Mouse (Mus musculus): ENCODE results near the gene Pgbd5.
"Not testable (repeated sequence)": the region's sequence is repeated elsewhere in the genome, so short reads cannot be mapped to it uniquely, and the experiment has no call there.

Gene Pgbd5

DNA sequence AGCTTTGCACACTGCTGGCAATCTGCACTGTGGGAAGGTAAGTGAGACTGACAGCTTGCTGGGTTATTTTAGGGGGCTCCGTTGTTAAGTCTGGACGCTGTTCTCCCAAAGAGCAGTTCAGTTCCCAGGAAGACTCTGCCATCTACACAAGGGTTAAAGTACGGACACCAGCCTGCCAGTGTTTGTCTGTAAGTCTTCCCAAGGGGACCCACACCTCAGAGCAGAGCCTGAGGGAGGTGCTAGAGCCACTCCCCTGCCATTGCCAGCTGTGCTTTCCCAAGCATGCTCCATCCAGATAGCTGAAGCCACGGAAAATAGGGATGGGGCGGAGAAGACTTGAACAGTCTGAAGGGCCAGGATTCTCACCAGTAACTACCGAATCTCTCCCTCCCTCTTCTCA is 8.6 kb downstream of the Pgbd5 start:
- DNase-seq (ENCODE audit: low read depth in 2 of 2, low spot score in 2 of 2): no peak

GRCm38 (mm10) chr8:124429417-124429816 is 10.0 kb downstream of the Pgbd5 start:
- no peak for DNase-seq (ENCODE audit: low read depth in 2 of 2, low spot score in 2 of 2)

DNA sequence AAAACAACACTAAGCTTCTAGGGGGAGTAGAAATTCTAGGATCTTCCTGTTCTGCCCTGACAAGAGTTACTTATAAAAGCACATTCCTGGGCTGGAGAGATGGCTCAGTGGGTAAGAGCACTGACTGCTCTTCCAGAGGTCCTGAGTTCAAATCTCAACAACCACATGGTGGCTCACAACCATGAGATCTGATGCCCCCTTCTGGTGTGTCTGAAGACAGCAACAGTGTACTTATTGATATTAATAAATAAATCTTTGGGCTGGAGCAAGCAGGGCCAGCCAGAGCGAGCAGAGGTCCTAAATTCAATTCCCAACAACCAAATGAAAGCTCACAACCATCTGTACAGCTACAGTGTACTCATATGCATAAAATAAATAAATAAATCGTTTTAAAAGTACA is 10.7 kb downstream of the Pgbd5 start:
- not testable (repeated sequence) for DNase-seq (ENCODE audit: low read depth in 2 of 2, low spot score in 2 of 2)

- no peak for DNase-seq (ENCODE audit: low read depth in 2 of 2, low spot score in 2 of 2)
Observed at GRCm38 (mm10) chr8:124421413-124421812, 18.0 kb downstream of the Pgbd5 start.

- DNase-seq (ENCODE audit: low read depth in 2 of 2, low spot score in 2 of 2): no peak
Observed at GRCm38 (mm10) chr8:124418927-124419326, 20.5 kb downstream of the Pgbd5 start.

GRCm38 (mm10) chr8:124418185-124418584 is 21.3 kb downstream of the Pgbd5 start:
- DNase-seq (ENCODE audit: low read depth in 2 of 2, low spot score in 2 of 2): no peak

DNA sequence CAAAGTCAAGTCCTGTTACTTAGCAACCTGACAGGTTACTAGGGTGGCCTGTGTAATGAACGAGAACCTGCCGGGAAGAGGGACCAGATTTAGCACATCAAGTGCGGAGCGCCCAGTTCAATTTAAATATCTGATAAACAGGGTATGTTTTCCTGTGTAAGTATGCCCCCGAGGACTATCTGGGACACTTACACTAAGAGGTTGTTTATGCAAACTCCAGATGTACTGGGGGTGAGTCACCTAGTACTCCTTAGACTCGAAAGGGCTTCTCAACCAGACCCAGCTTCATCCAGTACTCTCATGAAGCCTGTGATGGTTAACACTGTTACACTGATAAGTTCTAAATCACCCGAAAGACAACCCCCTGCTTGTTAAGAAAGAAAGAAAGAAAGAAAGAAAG is 22.8 kb downstream of the Pgbd5 start:
- no peak for DNase-seq (ENCODE audit: low read depth in 2 of 2, low spot score in 2 of 2)

DNA sequence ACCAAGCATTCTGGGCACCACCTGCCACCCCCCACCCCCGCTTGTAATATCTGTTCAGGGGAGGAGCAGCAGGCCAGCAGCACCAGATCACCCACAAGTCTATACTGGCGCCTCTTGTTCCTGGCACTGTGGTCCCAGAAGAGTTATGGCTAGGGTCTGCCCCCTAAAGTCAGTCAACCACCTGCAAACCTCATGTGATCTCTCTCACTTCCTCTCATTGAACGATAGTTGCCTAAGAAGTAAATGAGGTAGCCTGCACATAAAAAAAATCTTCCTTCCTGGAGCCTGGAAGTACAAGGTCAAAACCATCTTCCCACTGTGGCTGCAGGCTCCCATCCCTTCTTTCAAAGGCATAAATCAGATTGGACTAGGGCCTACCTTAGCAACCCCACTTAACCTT is 23.7 kb downstream of the Pgbd5 start:
- no peak for DNase-seq (ENCODE audit: low read depth in 2 of 2, low spot score in 2 of 2)

GRCm38 (mm10) chr8:124415002-124415401 is 24.5 kb downstream of the Pgbd5 start:
- no peak for DNase-seq (ENCODE audit: low read depth in 2 of 2, low spot score in 2 of 2)

GRCm38 (mm10) chr8:124413244-124413965 is 26.1 kb downstream of the Pgbd5 start:
- DNase-seq (ENCODE audit: low read depth in 2 of 2, low spot score in 2 of 2): no peak

DNA sequence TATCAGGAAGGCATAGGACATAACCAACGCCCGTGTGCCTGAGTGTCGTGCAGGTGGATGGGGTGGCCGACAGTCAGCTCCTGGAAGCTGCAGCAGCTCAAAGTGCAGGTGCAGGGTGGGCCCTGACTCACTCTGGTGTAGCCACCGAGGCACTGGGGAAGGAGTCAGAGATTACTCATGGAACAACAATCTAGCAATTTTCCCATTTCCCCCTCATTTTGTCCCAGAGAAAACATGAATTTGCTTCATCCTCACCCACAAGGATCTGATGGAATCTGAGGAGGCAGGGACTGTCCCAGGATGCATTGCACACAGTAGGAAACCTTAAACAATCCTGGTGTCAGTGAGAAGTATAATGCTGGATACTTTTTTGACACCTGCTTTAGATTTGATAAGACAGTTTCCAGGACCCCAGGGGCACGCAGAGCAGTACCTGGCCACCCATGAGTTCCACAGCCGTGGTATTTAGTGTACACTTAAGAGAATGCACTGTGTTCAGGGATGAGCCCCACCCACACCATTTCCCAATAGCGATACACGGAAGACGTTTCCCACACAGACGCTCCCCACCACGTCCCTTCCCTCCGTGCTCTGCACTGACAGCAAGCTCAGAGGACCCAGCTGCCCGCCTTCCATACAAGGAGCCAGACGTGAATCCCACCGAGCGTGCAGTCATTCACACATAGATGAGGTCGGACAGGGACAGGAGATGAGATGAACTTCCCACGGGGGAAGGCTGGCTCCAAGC is 26.8 kb downstream of the Pgbd5 start:
- no peak for DNase-seq (ENCODE audit: low read depth in 2 of 2, low spot score in 2 of 2)

DNA sequence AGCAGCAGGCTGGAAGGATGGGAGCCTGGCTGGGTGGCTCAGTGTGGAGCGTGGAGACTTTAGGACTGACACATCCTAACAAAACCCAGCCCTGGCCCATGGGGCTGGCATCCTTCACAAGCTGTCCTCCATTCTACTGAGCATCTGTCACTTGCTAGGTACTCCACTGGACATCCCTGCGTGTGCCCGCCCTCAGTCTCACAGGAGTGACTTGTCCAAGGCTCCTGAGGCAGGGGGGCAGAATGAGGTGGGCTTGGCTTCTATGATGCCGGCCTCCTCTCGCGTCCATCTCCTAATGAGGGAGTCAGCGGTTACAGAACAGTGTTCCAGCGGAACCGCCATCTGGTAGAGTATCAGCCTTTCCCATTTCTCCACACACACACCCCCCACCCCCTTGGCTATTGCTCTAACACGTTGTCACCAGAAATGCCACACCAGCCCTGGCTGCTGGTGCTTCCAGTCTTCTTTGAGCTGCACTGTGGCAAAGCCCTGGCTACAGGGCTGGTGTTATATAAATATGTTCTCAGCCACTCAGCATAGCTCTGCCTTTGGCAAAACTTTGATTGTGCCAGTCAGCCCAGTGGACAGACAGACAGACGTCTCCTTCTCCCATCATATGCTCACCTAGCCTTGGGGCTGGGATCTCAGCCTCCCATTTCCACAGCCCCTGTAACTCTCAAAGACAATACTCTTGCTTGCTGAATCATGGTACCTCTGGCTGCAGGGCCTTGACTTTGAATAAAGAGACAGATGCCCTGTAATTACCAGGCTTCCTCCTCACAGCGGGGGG is 34.8 kb downstream of the Pgbd5 start:
- DNase-seq (ENCODE audit: low read depth in 2 of 2, low spot score in 2 of 2): no peak

- DNase-seq (ENCODE audit: low read depth in 2 of 2, low spot score in 2 of 2): no peak
Observed at GRCm38 (mm10) chr8:124403876-124404275, 35.6 kb downstream of the Pgbd5 start.

- DNase-seq (ENCODE audit: low read depth in 2 of 2, low spot score in 2 of 2): no peak
Observed at GRCm38 (mm10) chr8:124399403-124399861, 40.0 kb downstream of the Pgbd5 start.

GRCm38 (mm10) chr8:124398843-124399402 is 40.5 kb downstream of the Pgbd5 start:
- peak in 1 of 2 experiments; percentile 3 for DNase-seq (ENCODE audit: low read depth in 2 of 2, low spot score in 2 of 2)

DNA sequence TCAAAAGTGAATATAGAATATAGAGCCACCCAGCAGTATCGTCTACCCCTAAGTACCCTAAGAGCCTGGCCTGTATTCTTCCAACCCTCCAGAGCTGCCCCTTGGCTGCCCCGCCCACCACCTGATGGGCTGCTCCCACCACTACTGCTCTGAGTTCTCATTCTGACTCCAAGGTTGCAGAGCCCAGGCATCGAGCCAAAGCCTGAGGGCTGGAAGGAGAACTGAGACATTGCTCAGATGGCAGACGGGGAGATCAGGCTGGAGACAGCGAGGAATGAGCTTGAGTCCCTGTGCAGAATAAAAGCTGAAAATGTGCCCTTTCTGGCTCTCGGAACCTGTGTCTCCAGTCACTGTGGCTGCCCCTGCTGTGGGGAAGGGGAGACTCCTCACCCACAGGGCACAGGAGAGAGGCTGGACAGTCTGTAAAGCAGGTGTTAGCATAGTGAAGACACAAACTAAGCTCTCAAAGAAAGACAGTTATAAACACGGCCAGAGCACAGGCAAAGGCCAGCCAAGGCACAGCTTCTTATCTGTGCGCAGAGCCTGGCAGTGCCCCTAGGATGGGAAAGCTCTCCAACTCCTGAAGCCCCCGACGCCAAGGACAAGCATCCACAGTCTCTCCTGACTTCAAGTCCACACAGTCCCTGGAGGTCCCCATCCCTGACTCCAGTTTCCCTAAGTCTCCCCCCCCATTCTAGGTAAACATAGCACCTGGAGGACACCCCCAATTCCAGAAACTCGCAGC is 42.0 kb downstream of the Pgbd5 start:
- DNase-seq (ENCODE audit: low read depth in 2 of 2, low spot score in 2 of 2): no peak

- DNase-seq (ENCODE audit: low read depth in 2 of 2, low spot score in 2 of 2): no peak
Observed at GRCm38 (mm10) chr8:124396531-124396930, 42.9 kb downstream of the Pgbd5 start.

GRCm38 (mm10) chr8:124395392-124395791 is 44.1 kb downstream of the Pgbd5 start:
- no peak for DNase-seq (ENCODE audit: low read depth in 2 of 2, low spot score in 2 of 2)

GRCm38 (mm10) chr8:124394951-124395350 is 44.5 kb downstream of the Pgbd5 start:
- DNase-seq (ENCODE audit: low read depth in 2 of 2, low spot score in 2 of 2): no peak

- no peak for DNase-seq (ENCODE audit: low read depth in 2 of 2, low spot score in 2 of 2)
Observed at GRCm38 (mm10) chr8:124393927-124394326, 45.5 kb downstream of the Pgbd5 start.

- no peak for DNase-seq (ENCODE audit: low read depth in 2 of 2, low spot score in 2 of 2)
Observed at GRCm38 (mm10) chr8:124393013-124393412, 46.4 kb downstream of the Pgbd5 start.

Data from CD8-positive naive resting alpha-beta T cell, adult 2 months (primary cell).